Mouse (Mus musculus): ENCODE measurements around the gene Vmn1r58.
"Not testable (repeated sequence)": the region's sequence is repeated elsewhere in the genome, so short reads cannot be mapped to it uniquely, and the experiment has no call there.

Vmn1r58 gene

GRCm38 (mm10) chr7:5413296-5413695 is at the start of gene Vmn1r58:
Gene Vmn1r58 (minus strand): TSS chr7:5413396.
- not testable (repeated sequence) for DNase-seq

GRCm38 (mm10) chr7:5456674-5457073 is 43.5 kb upstream of the Vmn1r58 start, which contains the start of gene Vmn1r59:
Gene Vmn1r59 (minus strand): TSS chr7:5456774.
- DNase-seq = no peak

GRCm38 (mm10) chr7:5454011-5454410 is 40.8 kb upstream of the Vmn1r58 start:
- not testable (repeated sequence) for DNase-seq

GRCm38 (mm10) chr7:5448627-5449026 is 35.4 kb upstream of the Vmn1r58 start:
- no peak for DNase-seq

GRCm38 (mm10) chr7:5406201-5406600 is 7.0 kb downstream of the Vmn1r58 start:
- no peak for DNase-seq

GRCm38 (mm10) chr7:5366724-5367123 is 46.5 kb downstream of the Vmn1r58 start:
- no peak for DNase-seq

GRCm38 (mm10) chr7:5363599-5363998 is 49.6 kb downstream of the Vmn1r58 start:
- no peak for DNase-seq
